Mouse (Mus musculus) v-Abl transformed pro-B cells (cell line): ENCODE results near the gene Gm21060.
"Not testable (repeated sequence)": the region's sequence is repeated elsewhere in the genome, so short reads cannot be mapped to it uniquely, and the experiment has no call there.

Source experiments
- in situ Hi-C, 2 experiments: fragments of 400-800 bp; cut with MboI; formaldehyde crosslinking; loops; one replicate each; pipeline ENCODE4 v1.15.1; 2025; ENCODE audit not compliant: unreplicated experiment in 2 of 2

Gene Gm21060

GRCm38 (mm10) chr19:61296969-61297368 is at the start of gene Gm21060:
Gene Gm21060 (minus strand): TSS chr19:61297069.
- in situ Hi-C loops: no loop called here

GRCm38 (mm10) chr19:61320844-61321243 is 24.0 kb upstream of the Gm21060 start:
- in situ Hi-C loops: not testable (repeated sequence)

GRCm38 (mm10) chr19:61313185-61313584 is 16.3 kb upstream of the Gm21060 start:
- in situ Hi-C loops: not testable (repeated sequence)

GRCm38 (mm10) chr19:61312400-61312799 is 15.5 kb upstream of the Gm21060 start:
- in situ Hi-C loops: not testable (repeated sequence)

- in situ Hi-C loops: not testable (repeated sequence)
Observed at GRCm38 (mm10) chr19:61308083-61308482, 11.2 kb upstream of the Gm21060 start.

DNA sequence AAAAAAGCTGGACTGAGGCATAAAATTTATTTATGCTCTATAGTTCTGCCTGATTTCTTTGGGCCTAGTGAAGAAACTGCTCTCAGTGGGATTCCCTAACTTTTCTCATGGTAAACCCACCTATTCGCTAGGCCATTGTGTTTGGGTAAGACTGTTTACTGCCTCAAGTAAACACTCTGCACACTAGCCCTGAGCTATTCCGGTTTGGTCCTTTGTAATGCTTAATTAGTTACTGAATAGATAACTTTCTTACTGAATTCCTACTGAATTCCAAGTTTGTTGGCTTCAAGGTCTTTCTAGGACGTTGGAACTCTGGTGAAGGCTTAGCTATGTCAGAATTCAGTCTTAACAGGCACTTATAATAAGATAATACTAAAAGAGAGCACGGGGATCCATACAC is 11.8 kb downstream of the Gm21060 start:
- in situ Hi-C loops: not testable (repeated sequence)

DNA sequence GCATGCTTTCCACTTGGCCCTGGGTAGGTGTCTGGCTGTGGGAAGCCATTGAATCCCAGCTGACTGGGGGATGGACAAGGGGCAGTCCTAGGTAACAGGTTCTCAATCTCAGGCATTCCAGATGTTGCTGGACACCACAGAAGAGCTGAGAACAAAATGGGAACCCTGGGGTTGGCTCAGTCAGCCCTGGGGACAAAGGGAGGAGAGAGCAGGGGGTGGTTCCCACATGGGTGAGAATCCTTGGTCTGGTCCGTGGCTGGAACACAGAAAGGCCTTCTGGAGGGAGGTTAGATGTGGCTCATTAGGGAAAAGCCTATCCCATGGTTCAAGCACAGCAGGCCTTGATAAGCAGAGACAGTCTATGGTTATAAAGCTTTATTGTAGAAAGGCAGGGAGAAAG is 13.3 kb downstream of the Gm21060 start:
- in situ Hi-C loops: no loop called here

DNA sequence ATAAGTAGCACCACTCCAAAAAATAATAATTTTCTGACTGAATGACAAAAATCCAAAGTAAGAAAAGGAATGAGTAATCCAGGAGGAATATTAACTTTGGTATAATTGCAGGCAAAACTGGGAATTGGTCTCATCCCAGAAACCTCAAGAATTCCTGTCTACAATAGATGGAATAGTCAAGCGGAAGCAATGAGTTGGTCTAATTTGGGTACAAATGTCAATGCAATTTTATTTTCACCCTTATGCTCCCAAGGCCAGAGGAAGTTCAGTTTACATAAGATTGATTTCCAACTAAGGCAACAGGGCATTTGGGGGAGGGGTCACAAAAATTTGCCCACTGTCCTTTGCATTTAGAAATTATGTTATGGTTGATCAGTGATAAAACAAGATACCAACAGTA is 21.4 kb downstream of the Gm21060 start:
- in situ Hi-C loops: no loop called here

DNA sequence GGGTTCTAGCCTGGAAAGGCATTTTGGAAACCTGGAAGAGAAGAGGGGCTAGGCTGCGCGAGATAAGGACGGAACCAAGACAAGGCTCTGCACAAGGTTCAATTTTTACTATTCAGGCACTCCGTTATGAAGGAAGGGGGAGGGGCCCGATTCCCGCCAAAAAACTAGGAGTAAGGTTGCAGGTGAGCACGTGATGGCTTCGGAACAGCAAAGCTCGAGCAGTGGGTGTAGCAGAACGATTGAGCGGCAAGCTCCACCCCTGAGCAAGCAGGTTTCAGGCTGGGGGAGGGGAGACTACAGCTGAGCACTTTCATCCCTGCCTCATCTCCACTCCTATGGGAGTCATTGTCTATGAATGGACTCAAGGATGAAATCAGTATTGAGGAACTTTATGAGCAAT is 27.7 kb downstream of the Gm21060 start:
- in situ Hi-C loops: not testable (repeated sequence)

DNA sequence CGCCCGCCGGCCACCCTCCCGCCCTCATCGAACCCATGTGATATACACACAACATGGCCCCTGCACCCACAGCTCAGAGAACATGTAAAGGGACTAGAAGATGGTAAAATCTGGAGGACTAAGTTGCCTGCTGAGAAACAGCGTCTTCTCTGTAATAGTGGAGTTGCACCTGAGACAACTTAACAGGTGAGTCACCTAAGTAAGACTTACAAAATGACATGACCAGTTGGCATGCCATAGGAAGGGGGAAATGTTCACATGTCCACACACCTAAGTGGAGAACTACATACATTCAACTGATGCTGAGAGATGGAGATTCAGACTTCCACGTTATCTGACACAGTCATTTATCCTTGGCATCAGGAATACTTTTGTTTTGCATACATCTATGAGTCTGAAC is 29.7 kb downstream of the Gm21060 start:
- in situ Hi-C loops: no loop called here

- in situ Hi-C loops: no loop called here
Observed at GRCm38 (mm10) chr19:61266651-61267050, 30.2 kb downstream of the Gm21060 start.

DNA sequence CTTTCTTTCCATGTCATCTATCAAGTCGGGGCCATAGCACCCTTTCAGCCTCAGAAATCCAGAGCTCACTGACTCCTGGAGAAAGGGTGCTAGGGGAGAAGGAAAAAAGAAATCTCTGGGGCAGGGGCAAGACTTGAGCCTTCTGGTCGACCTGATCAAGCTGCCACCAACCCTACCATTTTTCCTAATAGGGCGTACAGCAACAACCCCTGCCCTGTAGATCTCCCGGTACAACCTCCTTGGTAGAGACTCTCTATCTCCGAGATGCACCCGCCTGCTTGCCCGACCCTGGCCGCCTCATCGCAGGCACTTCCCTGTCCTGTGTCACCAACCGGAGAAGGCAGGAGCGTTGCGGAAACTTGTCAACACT is 30.6 kb downstream of the Gm21060 start:
- in situ Hi-C loops: no loop called here

DNA sequence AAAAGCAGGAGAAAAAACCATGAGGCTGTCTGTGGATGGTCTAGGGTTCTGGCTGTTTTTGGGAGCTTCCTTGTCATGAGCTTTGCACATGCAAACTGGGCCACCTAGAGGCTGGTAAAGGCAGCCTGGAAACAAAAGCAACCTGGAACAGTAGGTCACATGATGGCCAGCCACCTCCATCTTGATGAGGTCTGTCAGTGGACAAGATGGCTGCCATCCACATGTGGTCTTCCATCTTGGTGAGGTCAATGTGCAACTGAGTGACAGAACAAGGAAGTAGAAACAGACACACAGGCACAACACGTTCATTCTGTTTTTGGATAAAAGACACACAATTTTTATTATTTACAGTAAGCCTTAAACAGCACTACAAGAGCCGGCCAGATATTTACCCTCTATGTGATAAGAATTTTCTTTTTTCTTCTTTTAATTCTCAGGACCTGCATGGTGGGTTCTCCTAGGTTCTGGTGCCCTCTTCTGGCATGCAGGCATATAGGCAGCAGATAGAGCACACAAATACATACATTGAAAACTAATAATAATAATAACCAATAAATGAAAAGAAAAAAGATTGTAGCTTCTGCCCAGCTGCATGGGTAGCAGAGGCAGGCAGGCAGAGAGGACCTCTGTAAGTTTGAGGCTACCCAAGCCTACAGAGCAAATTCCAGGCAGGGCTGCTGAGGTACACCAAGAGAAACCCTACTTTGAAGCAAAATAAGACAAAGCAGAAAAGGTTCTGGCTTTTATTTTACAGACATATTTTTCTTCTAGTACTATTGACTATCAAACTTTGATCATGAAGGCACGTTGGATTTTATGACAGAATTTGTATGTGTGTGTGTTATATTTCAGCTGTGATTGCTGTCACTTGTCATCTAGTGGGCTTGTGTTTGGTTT is 31.3 kb downstream of the Gm21060 start:
- in situ Hi-C loops: no loop called here

DNA sequence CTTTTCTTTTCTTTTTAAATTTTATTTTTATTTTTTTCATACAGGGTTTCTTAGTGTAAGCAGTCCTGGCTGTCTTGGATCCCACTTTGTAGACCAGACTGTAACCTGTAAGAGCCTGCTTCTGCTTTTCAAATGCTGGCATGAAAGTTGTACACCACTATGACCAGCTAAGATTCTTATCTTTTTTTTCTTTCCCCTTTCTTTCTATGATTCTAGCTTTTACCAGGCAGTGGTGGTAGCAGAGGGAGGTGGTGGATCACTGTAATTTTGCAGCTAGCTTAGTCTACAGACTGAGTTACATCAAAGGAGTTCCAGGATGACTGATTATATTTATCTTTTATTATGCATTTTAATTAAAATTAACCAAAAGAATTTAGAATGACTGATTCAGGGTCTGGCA is 31.9 kb downstream of the Gm21060 start:
- in situ Hi-C loops: loop anchor here (5.0 kb wide), 2 partner anchors 43 to 68 kb away; no protein-coding TSS in a partner anchor

DNA sequence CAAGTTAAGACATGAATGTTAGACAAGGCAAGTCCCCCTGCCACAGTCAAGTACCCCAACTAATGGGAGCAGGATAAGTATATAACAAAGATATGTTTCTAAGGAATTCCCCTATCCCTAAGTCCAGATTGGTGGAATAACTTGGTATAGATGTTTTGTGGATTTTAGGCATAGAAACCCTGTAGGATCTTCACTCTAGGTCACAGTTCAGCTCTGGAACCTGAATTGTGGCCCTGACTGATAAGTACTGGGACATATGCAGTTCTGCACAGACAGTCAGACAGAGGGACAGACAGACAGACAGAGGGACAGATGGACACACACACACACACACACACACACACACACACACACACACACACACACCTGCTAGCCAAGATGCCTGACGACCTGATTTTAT is 32.6 kb downstream of the Gm21060 start:
- in situ Hi-C loops: loop anchor here (5.0 kb wide), 2 partner anchors 42 to 67 kb away; no protein-coding TSS in a partner anchor

DNA sequence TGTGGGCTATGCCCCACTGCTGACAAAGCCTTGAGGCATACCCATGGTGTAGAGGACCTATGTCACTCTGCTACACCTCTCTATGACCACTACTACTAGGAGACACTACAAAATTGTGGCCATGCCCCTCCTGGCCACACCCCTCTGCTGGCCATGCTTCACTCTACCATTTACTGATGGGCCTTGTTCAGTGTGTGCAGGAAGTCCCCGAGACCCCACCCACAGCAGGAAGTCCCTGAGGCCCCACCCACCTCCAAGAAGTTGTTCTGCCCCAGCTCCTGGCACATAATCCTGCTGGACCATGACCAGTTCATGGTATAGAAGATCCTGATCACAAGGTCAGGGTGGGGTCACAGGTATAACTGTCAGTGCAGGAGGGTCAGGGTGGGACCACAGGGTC is 35.6 kb downstream of the Gm21060 start:
- in situ Hi-C loops: loop anchor here (5.0 kb wide), 2 partner anchors 39 to 64 kb away; no protein-coding TSS in a partner anchor

DNA sequence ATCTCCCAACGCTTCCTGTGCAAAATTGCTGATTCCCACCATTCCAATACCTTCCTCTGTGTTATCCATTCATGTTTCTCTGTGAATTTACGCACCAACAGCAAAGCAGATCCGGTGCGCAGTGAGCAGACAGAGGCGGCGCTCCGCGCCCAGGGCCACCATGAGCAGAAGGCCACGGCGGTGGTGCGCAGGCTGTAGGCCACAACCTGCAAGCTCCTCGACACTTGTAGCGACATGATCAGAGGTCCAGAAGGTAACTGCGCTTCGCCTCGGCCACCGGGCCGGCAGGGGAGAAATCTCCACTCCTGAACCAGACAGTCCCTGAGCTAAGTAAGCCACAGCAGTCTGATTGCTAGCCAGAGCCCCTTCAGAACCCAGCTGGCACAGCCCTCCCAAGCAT is 39.1 kb downstream of the Gm21060 start:
- in situ Hi-C loops: no loop called here

DNA sequence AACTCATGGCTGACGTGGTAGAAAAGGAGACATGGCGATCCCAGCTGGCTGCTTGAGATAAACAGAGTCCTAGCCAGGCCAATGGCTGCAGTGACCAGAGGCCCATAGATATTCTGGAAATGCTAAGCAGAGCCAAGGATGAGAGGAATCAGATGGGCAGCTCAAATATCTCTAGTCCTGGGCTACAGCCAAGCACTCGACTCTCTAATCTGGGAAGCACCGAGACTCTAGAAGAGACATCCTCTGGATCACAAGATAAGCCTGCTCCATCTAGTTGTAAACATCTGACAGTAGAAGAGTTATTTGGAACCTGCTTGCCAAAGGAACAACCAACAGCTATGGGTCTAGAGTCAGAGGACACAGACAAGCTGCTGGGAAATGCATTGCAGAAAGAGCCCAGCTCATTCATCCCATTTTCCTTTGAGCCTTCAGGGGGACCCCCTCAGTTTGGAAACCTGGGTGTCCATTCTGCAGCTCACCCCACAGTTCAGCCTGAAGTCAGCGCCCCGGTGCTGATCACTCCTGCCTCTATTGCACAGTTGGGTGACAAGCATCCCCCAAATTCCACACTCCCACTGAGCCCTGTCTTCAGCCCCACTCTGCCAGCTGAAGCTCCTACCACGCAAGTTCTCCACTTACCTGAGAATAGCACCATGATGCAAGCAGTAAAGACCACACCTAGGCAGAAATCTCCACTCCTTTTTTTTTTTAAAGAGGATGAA is 40.5 kb downstream of the Gm21060 start:
- in situ Hi-C loops: no loop called here

- in situ Hi-C loops: not testable (repeated sequence)
Observed at GRCm38 (mm10) chr19:61247334-61247733, 49.5 kb downstream of the Gm21060 start.
